Mouse (Mus musculus): Measurements from ENCODE around the gene Slc7a1. TPM values are rescaled to one million over a fixed set of nuclear protein-coding genes. Genes with fewer than 3 reads are reported as not detected.

The Slc7a1 gene
- total and polyA plus RNA-seq, 3 experiments = 64.1 to 133 (median 80.9) TPM

GRCm38 (mm10) chr5:148435660-148436059 lies 36.0 kb upstream of the Slc7a1 start:
- TF ChIP-seq ZC3H11A (IDR thresholded peaks at IDR 0.05; ENCODE audit: low read depth, low read length) (no peak), ZKSCAN1 (IDR thresholded peaks at IDR 0.05; ENCODE audit: low read depth, low read length) (no peak), ETS1 (IDR thresholded peaks at IDR 0.05; ENCODE audit: low read depth, low read length) (no peak), MAX (IDR thresholded peaks at IDR 0.05; ENCODE audit: low read length) (no peak), RAD21 (IDR thresholded peaks at IDR 0.05; ENCODE audit: low read depth, low read length) (no peak), MAZ (IDR thresholded peaks at IDR 0.05; ENCODE audit: low read depth, low read length) (no peak), TAL1 (IDR thresholded peaks at IDR 0.05; ENCODE audit: low read length) (no peak), POLR2AphosphoS5 (IDR thresholded peaks at IDR 0.05; ENCODE audit: borderline replicate concordance, low read depth, low read length) (no peak), NELFE (IDR thresholded peaks at IDR 0.05; ENCODE audit: low read depth, low read length) (no peak), GATA1 (IDR thresholded peaks at IDR 0.05; ENCODE audit: low read depth, low read length) (no peak), E2F4 (IDR thresholded peaks at IDR 0.05; ENCODE audit: borderline replicate concordance, low read depth, low read length) (no peak), GABPA (IDR thresholded peaks at IDR 0.05; ENCODE audit: low read depth, low read length) (no peak), CTCF (IDR thresholded peaks at IDR 0.05 in 2 of 3, conservative IDR thresholded peaks at IDR 0.05 in 1 of 3; ENCODE audit: control insufficient read depth in 1 of 3, insufficient read depth in 1 of 3, low read depth in 2 of 3, low read length in 3 of 3, poor library complexity in 1 of 3, severe bottlenecking in 1 of 3) (no peak), ELF1 (IDR thresholded peaks at IDR 0.05; ENCODE audit: low read depth, low read length) (no peak), RCOR1 (IDR thresholded peaks at IDR 0.05; ENCODE audit: low read depth, low read length) (no peak), MYB (IDR thresholded peaks at IDR 0.05; ENCODE audit: low read depth, low read length) (no peak), USF2 (IDR thresholded peaks at IDR 0.05; ENCODE audit: borderline replicate concordance in 1 of 2, insufficient read depth in 1 of 2, low read depth in 1 of 2, low read length in 2 of 2) (no peak), POLR2AphosphoS2 (IDR thresholded peaks at IDR 0.05; ENCODE audit: low read length) (no peak), EP300 (IDR thresholded peaks at IDR 0.05; ENCODE audit: low read depth in 1 of 2, low read length in 2 of 2) (no peak), POLR2A (IDR thresholded peaks at IDR 0.05; ENCODE audit: control insufficient read depth in 1 of 2, insufficient read depth in 1 of 2, low read depth in 1 of 2, low read length in 2 of 2, poor library complexity in 1 of 2) (no peak)

DNA sequence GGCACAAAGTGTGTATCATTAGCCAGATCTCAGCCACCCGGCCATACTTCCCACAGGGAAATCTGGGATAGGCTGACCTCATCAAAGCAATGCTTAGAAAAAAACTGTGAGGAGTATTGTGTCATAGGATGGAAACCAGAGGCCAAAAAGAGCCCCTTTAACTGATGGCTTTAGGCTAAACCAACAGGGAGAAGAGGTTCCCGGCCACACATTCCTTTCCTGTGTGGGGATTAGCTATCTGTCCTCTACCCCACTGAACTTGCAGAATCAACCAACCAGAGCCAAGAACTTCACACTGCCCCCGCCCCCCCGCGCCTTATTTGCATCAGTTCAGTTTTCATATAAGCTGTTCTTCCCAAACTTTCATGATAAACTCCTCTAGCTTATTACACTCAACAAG lies 32.4 kb upstream of the Slc7a1 start:
- Histone ChIP-seq H3K4me3 (ENCODE audit: control insufficient read depth in 1 of 2, insufficient read depth in 1 of 2, low read depth in 2 of 2, low read length in 2 of 2) (no peak overlapping the region), H3K36me3 (ENCODE audit: control insufficient read depth in 1 of 2, insufficient read depth in 2 of 2, low read length in 2 of 2) (no peaks in the 10 kb centered on the region), H3K4me1 (ENCODE audit: control insufficient read depth in 1 of 2, insufficient read depth in 2 of 2, low read length in 2 of 2) (no peaks in the 10 kb centered on the region), H3K27ac (ENCODE audit: control insufficient read depth, low read depth, low read length) (no peak overlapping the region), H3K79me2 (ENCODE audit: control insufficient read depth, insufficient read depth, low read length, poor library complexity) (no peaks in the 10 kb centered on the region), H3K9ac (ENCODE audit: control insufficient read depth, low read depth, low read length, poor library complexity, severe bottlenecking) (no peak overlapping the region), H3K9me3 (replicated peaks; ENCODE audit: insufficient read depth, low read length) (no peaks in the 10 kb centered on the region), H3K27me3 (ENCODE audit: control insufficient read depth in 1 of 2, insufficient read depth in 2 of 2, low read length in 2 of 2) (no peaks in the 10 kb centered on the region; a peak in 1 of 4 replicates)
- TF ChIP-seq ELF1 (IDR thresholded peaks at IDR 0.05; ENCODE audit: low read depth, low read length) (no peak), CHD1 (IDR thresholded peaks at IDR 0.05; ENCODE audit: low read depth, low read length) (no peak), RAD21 (IDR thresholded peaks at IDR 0.05; ENCODE audit: low read depth, low read length) (no peak), NELFE (IDR thresholded peaks at IDR 0.05; ENCODE audit: low read depth, low read length) (no peak), GABPA (IDR thresholded peaks at IDR 0.05; ENCODE audit: low read depth, low read length) (no peak), KAT2A (conservative IDR thresholded peaks at IDR 0.05; ENCODE audit: low read depth, low read length) (no peak), TCF12 (IDR thresholded peaks at IDR 0.05; ENCODE audit: low read depth, low read length) (no peak), MAFK (IDR thresholded peaks at IDR 0.05; ENCODE audit: borderline replicate concordance, low read depth, low read length) (no peak)
- no peak for DNase-seq (ENCODE audit: low read depth, low spot score)

More at GRCm38 (mm10) chr5:148435660-148436059, 36.0 kb upstream of the Slc7a1 start:
- Histone ChIP-seq H3K9ac (ENCODE audit: control insufficient read depth, low read depth, low read length, poor library complexity, severe bottlenecking) (no peak overlapping the region), H3K4me1 (ENCODE audit: control insufficient read depth in 1 of 2, insufficient read depth in 2 of 2, low read length in 2 of 2) (no peaks in the 10 kb centered on the region), H3K27ac (ENCODE audit: control insufficient read depth, low read depth, low read length) (no peak overlapping the region), H3K9me3 (replicated peaks; ENCODE audit: insufficient read depth, low read length) (no peaks in the 10 kb centered on the region), H3K27me3 (ENCODE audit: control insufficient read depth in 1 of 2, insufficient read depth in 2 of 2, low read length in 2 of 2) (no peaks in the 10 kb centered on the region; a peak in 1 of 4 replicates), H3K36me3 (ENCODE audit: control insufficient read depth in 1 of 2, insufficient read depth in 2 of 2, low read length in 2 of 2) (no peaks in the 10 kb centered on the region), H3K79me2 (ENCODE audit: control insufficient read depth, insufficient read depth, low read length, poor library complexity) (no peaks in the 10 kb centered on the region), H3K4me3 (ENCODE audit: control insufficient read depth in 1 of 2, insufficient read depth in 1 of 2, low read depth in 2 of 2, low read length in 2 of 2) (no peak overlapping the region)
- no peak for DNase-seq (ENCODE audit: low read depth, low spot score)

Measured in MEL (cell line).